Mouse (Mus musculus): ENCODE results near the gene Copz1.

GRCm38 (mm10) chr15:103343556-103343955 is 71.0 kb downstream of the Copz1 start:
- TF ChIP-seq CTCF (IDR thresholded peaks at IDR 0.05; ENCODE audit: low read depth), result no peak
- TF ChIP-seq EP300 (IDR thresholded peaks at IDR 0.05; ENCODE audit: low read depth), result no peak
